Mouse (Mus musculus): ENCODE results near the gene Macc1. TPM values are rescaled to one million over a fixed set of nuclear protein-coding genes. Genes with fewer than 3 reads are reported as not detected.

Gene Macc1
- polyA plus RNA-seq, 1 experiment, result 0.05 TPM

GRCm38 (mm10) chr12:119357418-119358241 is 43.6 kb downstream of the Macc1 start:
- TF ChIP-seq CTCF (IDR thresholded peaks at IDR 0.05; ENCODE audit: borderline replicate concordance, control insufficient read depth, extremely low read depth, insufficient read depth, low read length, poor library complexity) (no peak), POLR2A (IDR thresholded peaks at IDR 0.05; ENCODE audit: control insufficient read depth, extremely low read depth, insufficient read depth, low read length, poor library complexity) (no peak)
- DNase-seq, result no peak
- Histone ChIP-seq H3K4me1 (replicated peaks; ENCODE audit: control insufficient read depth, insufficient read depth, low read length) (no peaks in the 10 kb centered on the region), H3K36me3 (ENCODE audit: control insufficient read depth, insufficient read depth, low read length) (no peaks in the 10 kb centered on the region), H3K4me3 (ENCODE audit: control insufficient read depth, insufficient read depth, low read length) (no peak overlapping the region), H3K27me3 (ENCODE audit: control insufficient read depth, insufficient read depth, low read length) (no peaks in the 10 kb centered on the region), H3K27ac (ENCODE audit: control insufficient read depth, insufficient read depth, low read length) (no peak overlapping the region)
- 89% methylated on average over 7 of the region's 7 CpGs for WGBS

- Histone ChIP-seq H3K4me3 (ENCODE audit: control insufficient read depth, insufficient read depth, low read length) (no peak overlapping the region), H3K27me3 (ENCODE audit: control insufficient read depth, insufficient read depth, low read length) (no peaks in the 10 kb centered on the region), H3K4me1 (replicated peaks; ENCODE audit: control insufficient read depth, insufficient read depth, low read length) (no peaks in the 10 kb centered on the region), H3K27ac (ENCODE audit: control insufficient read depth, insufficient read depth, low read length) (no peak overlapping the region), H3K36me3 (ENCODE audit: control insufficient read depth, insufficient read depth, low read length) (no peaks in the 10 kb centered on the region)
- TF ChIP-seq CTCF (IDR thresholded peaks at IDR 0.05; ENCODE audit: borderline replicate concordance, control insufficient read depth, extremely low read depth, insufficient read depth, low read length, poor library complexity), result no peak
- TF ChIP-seq POLR2A (IDR thresholded peaks at IDR 0.05; ENCODE audit: control insufficient read depth, extremely low read depth, insufficient read depth, low read length, poor library complexity), result no peak
- WGBS, result 84% methylated on average over 1 of the region's 1 CpGs
- DNase-seq, result no peak
Measured at GRCm38 (mm10) chr12:119358242-119358515, 44.1 kb downstream of the Macc1 start.

DNA sequence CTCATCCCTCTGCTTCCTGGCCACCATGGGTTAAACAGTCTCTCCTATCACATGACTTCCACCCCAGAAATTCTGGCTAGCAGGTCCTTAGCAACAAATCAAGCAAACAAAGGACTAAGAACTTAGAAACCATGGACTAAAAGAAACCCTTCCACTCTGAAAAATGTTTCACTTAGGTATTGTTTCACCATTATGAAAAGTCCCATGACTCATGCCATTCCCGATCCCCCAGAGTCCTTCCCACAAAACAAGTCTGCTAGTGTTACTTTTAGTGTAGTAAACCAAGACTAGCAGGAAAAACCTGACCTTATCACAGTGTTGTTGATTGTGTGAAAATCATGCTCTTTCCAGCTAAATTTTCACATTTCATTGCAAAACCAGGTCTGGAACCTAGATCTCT is 51.0 kb downstream of the Macc1 start:
- TF ChIP-seq CTCF (IDR thresholded peaks at IDR 0.05; ENCODE audit: borderline replicate concordance, control insufficient read depth, extremely low read depth, insufficient read depth, low read length, poor library complexity), result no peak
- TF ChIP-seq POLR2A (IDR thresholded peaks at IDR 0.05; ENCODE audit: control insufficient read depth, extremely low read depth, insufficient read depth, low read length, poor library complexity), result no peak
- H3K4me1 ChIP-seq (replicated peaks; ENCODE audit: control insufficient read depth, insufficient read depth, low read length), result no peaks in the 10 kb centered on the region

DNA sequence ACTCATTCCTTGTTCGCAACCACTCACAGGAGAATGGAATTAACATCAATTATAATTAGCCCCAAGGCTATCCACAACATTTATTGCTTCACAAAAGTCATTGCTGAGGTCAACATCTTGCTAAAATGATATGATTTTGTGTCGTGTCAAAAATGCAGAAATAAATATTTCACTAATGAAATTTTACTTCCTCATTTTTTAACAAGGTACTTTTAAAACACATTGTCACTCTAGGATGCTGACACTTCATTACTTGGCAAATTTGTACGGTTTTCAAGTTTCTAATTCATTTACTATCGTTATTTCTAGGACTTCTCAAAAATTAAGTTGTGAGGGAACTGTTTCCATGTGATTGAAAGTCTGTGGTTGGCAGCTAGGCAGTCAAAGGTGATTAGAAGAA is 55.8 kb downstream of the Macc1 start:
- TF ChIP-seq CTCF (IDR thresholded peaks at IDR 0.05; ENCODE audit: borderline replicate concordance, control insufficient read depth, extremely low read depth, insufficient read depth, low read length, poor library complexity), result no peak
- DNase-seq, result no peak
- Histone ChIP-seq H3K27me3 (ENCODE audit: control insufficient read depth, insufficient read depth, low read length) (no peaks in the 10 kb centered on the region), H3K4me3 (ENCODE audit: control insufficient read depth, insufficient read depth, low read length) (no peak overlapping the region), H3K27ac (ENCODE audit: control insufficient read depth, insufficient read depth, low read length) (no peak overlapping the region), H3K4me1 (replicated peaks; ENCODE audit: control insufficient read depth, insufficient read depth, low read length) (no peaks in the 10 kb centered on the region), H3K36me3 (ENCODE audit: control insufficient read depth, insufficient read depth, low read length) (no peaks in the 10 kb centered on the region)
- 22% methylated on average over 4 of the region's 4 CpGs for WGBS

More for the DNA sequence above, 51.0 kb downstream of the Macc1 start:
- Histone ChIP-seq H3K4me3 (ENCODE audit: control insufficient read depth, insufficient read depth, low read length) (no peak overlapping the region), H3K36me3 (ENCODE audit: control insufficient read depth, insufficient read depth, low read length) (no peaks in the 10 kb centered on the region), H3K27me3 (ENCODE audit: control insufficient read depth, insufficient read depth, low read length) (no peaks in the 10 kb centered on the region), H3K27ac (ENCODE audit: control insufficient read depth, insufficient read depth, low read length) (no peak overlapping the region)
- no peak for DNase-seq
- 90% methylated on average over 1 of the region's 1 CpGs for WGBS

GRCm38 (mm10) chr12:119372359-119372758 is 58.3 kb downstream of the Macc1 start:
- WGBS, result 86% methylated on average over 4 of the region's 4 CpGs
- H3K36me3 ChIP-seq (ENCODE audit: control insufficient read depth, insufficient read depth, low read length), result no peaks in the 10 kb centered on the region
- no peaks in the 10 kb centered on the region for H3K27me3 ChIP-seq (ENCODE audit: control insufficient read depth, insufficient read depth, low read length)
- no peak overlapping the region for H3K27ac ChIP-seq (ENCODE audit: control insufficient read depth, insufficient read depth, low read length)
- TF ChIP-seq CTCF (IDR thresholded peaks at IDR 0.05; ENCODE audit: borderline replicate concordance, control insufficient read depth, extremely low read depth, insufficient read depth, low read length, poor library complexity) (no peak), POLR2A (IDR thresholded peaks at IDR 0.05; ENCODE audit: control insufficient read depth, extremely low read depth, insufficient read depth, low read length, poor library complexity) (no peak)
- no peaks in the 10 kb centered on the region for H3K4me1 ChIP-seq (replicated peaks; ENCODE audit: control insufficient read depth, insufficient read depth, low read length)
- DNase-seq, result no peak
- no peak overlapping the region for H3K4me3 ChIP-seq (ENCODE audit: control insufficient read depth, insufficient read depth, low read length)

GRCm38 (mm10) chr12:119376879-119377278 is 62.8 kb downstream of the Macc1 start:
- Histone ChIP-seq H3K27me3 (ENCODE audit: control insufficient read depth, insufficient read depth, low read length) (no peaks in the 10 kb centered on the region), H3K4me3 (ENCODE audit: control insufficient read depth, insufficient read depth, low read length) (no peak overlapping the region), H3K27ac (ENCODE audit: control insufficient read depth, insufficient read depth, low read length) (no peak overlapping the region), H3K4me1 (replicated peaks; ENCODE audit: control insufficient read depth, insufficient read depth, low read length) (no peaks in the 10 kb centered on the region), H3K36me3 (ENCODE audit: control insufficient read depth, insufficient read depth, low read length) (no peaks in the 10 kb centered on the region)
- TF ChIP-seq CTCF (IDR thresholded peaks at IDR 0.05; ENCODE audit: borderline replicate concordance, control insufficient read depth, extremely low read depth, insufficient read depth, low read length, poor library complexity) (no peak), POLR2A (IDR thresholded peaks at IDR 0.05; ENCODE audit: control insufficient read depth, extremely low read depth, insufficient read depth, low read length, poor library complexity) (no peak)
- DNase-seq, result no peak

- no peak for DNase-seq
- H3K4me3 ChIP-seq (ENCODE audit: control insufficient read depth, insufficient read depth, low read length), result no peak overlapping the region
- no peaks in the 10 kb centered on the region for H3K36me3 ChIP-seq (ENCODE audit: control insufficient read depth, insufficient read depth, low read length)
- TF ChIP-seq CTCF (IDR thresholded peaks at IDR 0.05; ENCODE audit: borderline replicate concordance, control insufficient read depth, extremely low read depth, insufficient read depth, low read length, poor library complexity), result no peak
- TF ChIP-seq POLR2A (IDR thresholded peaks at IDR 0.05; ENCODE audit: control insufficient read depth, extremely low read depth, insufficient read depth, low read length, poor library complexity), result no peak
- no peaks in the 10 kb centered on the region for H3K27me3 ChIP-seq (ENCODE audit: control insufficient read depth, insufficient read depth, low read length)
- H3K4me1 ChIP-seq (replicated peaks; ENCODE audit: control insufficient read depth, insufficient read depth, low read length), result no peaks in the 10 kb centered on the region
- no peak overlapping the region for H3K27ac ChIP-seq (ENCODE audit: control insufficient read depth, insufficient read depth, low read length)
- 94% methylated on average over 1 of the region's 1 CpGs for WGBS
Measured at GRCm38 (mm10) chr12:119381839-119382238, 67.8 kb downstream of the Macc1 start.
